12 mouse cellular contexts compared by ENCODE assay signal in genomic region chr2:128277387-128278123, GRCm38 (mm10).
DNase-seq lines count a peak whose midpoint lies in the region; ATAC-seq lines count a peak whose summit lies in the region.
"Had no signal": no experiment of that assay in that cellular context is flagged by ENCODE, and none has a peak within 500 bp of the region (broad histone marks: within the 10 kb centered on the region; RNA-seq: fewer than 3 reads in every experiment).

No protein-coding gene starts in this region.

- no peaks in the 10 kb centered on the region for H3K27me3 ChIP-seq in forebrain, embryonic 13.5 days
- H3K27me3 ChIP-seq in limb, embryonic 15.5 days, result no peaks in the 10 kb centered on the region
- H3K27me3 ChIP-seq: liver, embryonic 15.5 days had no signal

- H3K4me2 ChIP-seq in forebrain, embryonic 13.5 days, result 0 out of 2 replicates have a peak overlapping the region, but pooled peaks have one; percentile 5
- no peak overlapping the region for H3K4me2 ChIP-seq in limb, embryonic 15.5 days
- H3K4me2 ChIP-seq: liver, embryonic 15.5 days had no signal

- H3K36me3 ChIP-seq in forebrain, embryonic 13.5 days (ENCODE audit: poor library complexity, severe bottlenecking), result no peaks in the 10 kb centered on the region
- no peaks in the 10 kb centered on the region for H3K36me3 ChIP-seq in limb, embryonic 15.5 days
- H3K36me3 ChIP-seq: liver, embryonic 15.5 days had no signal

- H3K4me1 ChIP-seq in forebrain, embryonic 13.5 days, result peaks cover 47% of the 10 kb centered on the region
- H3K4me1 ChIP-seq in limb, embryonic 15.5 days, result peaks cover 15% of the 10 kb centered on the region

- 29% methylated on average over 4 of the region's 4 CpGs for WGBS in forebrain, embryonic 13.5 days
- WGBS in limb, embryonic 15.5 days, result 64% methylated on average over 4 of the region's 4 CpGs

- peak; percentile 24 to 42 for DNase-seq in cerebellum, postnatal 14 days
- no peak for DNase-seq in cerebellum, postnatal 36 days
- DNase-seq in kidney, postnatal 25 days, result peak; percentile 21 to 45
- no peak for DNase-seq in kidney, adult 8-10 months
- DNase-seq in layer of hippocampus, postnatal 14 days (ENCODE audit: low spot score in 2 of 2), result no peak
- DNase-seq in liver, result no peak
- DNase-seq: adrenal gland, adult 2 months; gastrocnemius, postnatal 14 days; thymus, postnatal 4 days had no signal

- no peak for ATAC-seq in forebrain, embryonic 13.5 days
- no peak for ATAC-seq in limb, embryonic 15.5 days (ENCODE audit: insufficient number of reproducible peaks, low FRiP score, low TSS enrichment, low read depth)

- no peaks in the 10 kb centered on the region for H3K9me3 ChIP-seq in forebrain, embryonic 13.5 days (replicated peaks)
- no peaks in the 10 kb centered on the region for H3K9me3 ChIP-seq in limb, embryonic 15.5 days
- H3K9me3 ChIP-seq: liver, embryonic 15.5 days had no signal

- H3K4me3 ChIP-seq in forebrain, embryonic 13.5 days, result no peak overlapping the region
- H3K4me3 ChIP-seq in limb, embryonic 15.5 days, result no peak overlapping the region
- H3K4me3 ChIP-seq: liver, embryonic 15.5 days had no signal

- H3K27ac ChIP-seq in forebrain, embryonic 13.5 days, result peak overlapping the region; percentile 79
- 0 out of 2 replicates have a peak overlapping the region, but pooled peaks have one; percentile 14 for H3K27ac ChIP-seq in limb, embryonic 15.5 days
- H3K27ac ChIP-seq: liver, embryonic 15.5 days had no signal

- H3K9ac ChIP-seq in forebrain, embryonic 13.5 days, result no peak overlapping the region
- H3K9ac ChIP-seq in limb, embryonic 15.5 days, result no peak overlapping the region
- H3K9ac ChIP-seq: liver, embryonic 15.5 days had no signal

Comparison
In these comparisons a context has a peak if more than half of its experiments do, and no peak if none do; other contexts are left out.
1. DNase-seq: peak in cerebellum, postnatal 14 days (2 of 2) and kidney, postnatal 25 days (2 of 2); none in cerebellum, postnatal 36 days (0 of 2), kidney, adult 8-10 months (0 of 2), layer of hippocampus, postnatal 14 days (0 of 2) and liver (single experiment).